Mouse (Mus musculus) central nervous system, embryonic 18 days (tissue): ENCODE data around the gene Olfr224. TPM values are rescaled to one million over a fixed set of nuclear protein-coding genes. Genes with fewer than 3 reads are reported as not detected.

Experiments
- polyA plus RNA-seq: library from polyadenylated mRNA; depleted of rRNA; stranded (reverse); fragments of >200 nt; gene quantifications from 2 replicates; pipeline ENCODE4 v1.2.3, GENCODE M21; 2012; rRNA removed

Gene Olfr224
- not detected in 2 replicates for polyA plus RNA-seq

DNA sequence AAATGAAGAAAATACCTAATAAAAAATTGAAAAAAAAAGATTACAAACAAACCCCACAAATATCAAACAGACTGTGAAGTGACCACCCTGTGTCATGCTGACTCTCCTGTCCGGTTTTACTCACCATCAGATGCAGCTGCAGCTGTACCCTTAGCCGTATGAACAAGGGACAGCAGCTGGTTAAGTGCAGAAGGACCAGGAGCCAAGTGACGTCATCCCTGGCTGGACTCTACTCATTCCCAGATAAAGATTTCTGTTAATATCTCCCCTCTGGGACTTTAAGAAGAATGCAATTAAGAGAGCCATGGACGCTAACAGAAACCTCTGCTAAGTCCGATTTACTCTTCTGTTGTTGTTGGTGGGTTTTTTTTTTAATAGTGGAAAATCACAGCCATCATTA lies at the start of gene Olfr224:
TSS of gene Olfr224 (minus strand) at position 149 of the 400 bp plus-strand sequence.

DNA sequence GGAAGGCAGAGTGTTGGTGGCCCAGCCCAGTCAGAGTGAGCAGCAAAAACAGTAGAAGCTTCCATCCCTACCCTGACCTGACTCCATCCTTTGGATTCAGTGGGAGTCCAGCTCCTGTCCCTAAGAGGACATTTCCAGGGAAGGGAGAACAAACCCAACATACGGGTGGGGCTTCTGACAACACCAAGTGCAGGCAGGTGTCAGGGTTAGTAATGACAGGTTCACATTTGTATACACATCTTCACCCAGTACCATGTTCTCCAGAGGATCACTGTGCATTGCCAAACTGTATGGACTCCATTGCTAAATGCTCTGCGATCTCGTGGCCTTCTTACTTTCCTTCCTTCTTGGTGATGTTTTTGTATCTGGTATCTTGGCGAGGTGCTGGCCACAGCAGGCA lies 45.6 kb upstream of the Olfr224 start, which contains the start of gene 2210407C18Rik:
TSS of gene 2210407C18Rik (minus strand) at position 101 of the 400 bp plus-strand sequence.

DNA sequence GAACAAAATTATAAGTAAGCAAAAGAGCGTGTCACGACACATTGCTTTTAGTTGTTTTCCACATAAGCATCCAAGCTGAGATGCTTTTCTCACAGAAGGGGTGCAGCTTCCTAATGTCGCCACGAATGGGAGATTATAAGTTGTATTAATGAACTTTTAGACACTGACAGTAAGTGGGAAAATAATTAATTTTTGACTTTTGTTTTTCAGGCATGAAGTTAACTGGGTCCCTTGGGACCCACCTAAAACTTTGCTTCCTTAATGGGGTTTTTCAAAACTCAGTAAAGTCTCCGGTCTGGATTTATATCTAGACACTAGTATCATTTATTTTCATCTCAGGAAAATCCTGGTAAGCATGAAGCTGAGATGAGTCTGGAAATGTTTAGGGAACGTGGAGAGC lies 24.5 kb upstream of the Olfr224 start, which contains the start of gene Olfr324:
TSS of gene Olfr324 (plus strand) at position 301 of the 400 bp plus-strand sequence.

DNA sequence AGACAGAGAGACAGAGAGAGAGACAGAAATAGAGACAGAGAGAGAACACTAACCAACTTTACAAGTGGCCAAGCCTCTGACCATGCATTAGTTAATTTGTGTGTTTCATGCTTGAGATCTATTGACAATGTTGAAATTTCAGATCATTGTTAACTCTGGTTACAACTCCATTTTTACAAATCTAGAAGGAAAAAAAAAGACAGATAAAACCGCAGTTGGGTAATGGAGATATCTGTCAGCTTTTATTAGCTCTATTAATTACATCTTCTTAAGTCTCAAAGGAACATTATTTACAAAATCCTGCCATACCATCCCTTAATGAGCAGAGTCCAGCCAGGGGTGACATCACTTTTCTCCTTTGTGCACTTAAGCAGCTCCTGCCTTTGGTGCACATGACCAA lies 7.1 kb upstream of the Olfr224 start, which contains the start of gene Olfr325:
TSS of gene Olfr325 (plus strand) at position 301 of the 400 bp plus-strand sequence.

DNA sequence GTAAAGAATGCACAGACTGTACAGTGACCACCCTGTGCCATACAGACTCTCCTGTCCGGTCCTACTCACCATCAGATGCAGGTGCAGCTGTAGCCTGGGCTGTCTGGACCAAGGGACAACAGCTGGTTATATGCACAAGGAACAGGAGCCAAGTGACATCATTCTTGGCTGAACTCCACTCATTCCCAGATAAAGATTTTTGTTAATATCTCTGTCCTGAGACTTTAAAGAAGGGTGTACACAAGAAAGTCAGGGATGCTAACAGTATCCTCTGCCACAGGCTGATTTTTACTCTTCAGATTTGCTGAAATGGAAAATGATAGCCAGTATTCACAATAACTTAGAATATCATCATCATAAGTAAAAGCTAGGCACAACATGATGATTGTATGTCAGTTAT lies 14.8 kb downstream of the Olfr224 start, which contains the start of gene Olfr328:
TSS of gene Olfr328 (minus strand) at position 101 of the 400 bp plus-strand sequence.

DNA sequence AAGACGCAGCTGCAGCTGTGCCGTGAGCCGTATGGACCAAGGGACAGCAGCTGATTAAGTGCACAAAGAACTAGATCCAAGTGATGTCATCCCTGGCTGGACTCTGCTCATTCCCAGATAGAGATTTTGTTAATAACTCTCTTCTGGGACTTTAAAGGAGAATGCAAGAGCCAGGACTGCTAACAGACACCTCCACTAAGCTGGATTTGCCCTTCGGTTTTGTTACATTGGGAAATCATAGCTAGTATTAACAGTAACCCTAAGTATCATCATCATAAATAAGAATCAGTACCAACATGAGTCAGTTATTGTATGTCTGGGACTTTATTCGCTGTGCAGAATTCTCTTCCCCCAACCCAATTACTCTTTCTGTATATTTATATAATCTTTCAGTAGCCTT lies 24.0 kb downstream of the Olfr224 start, which contains the start of gene Olfr329-ps:
TSS of gene Olfr329-ps (minus strand) at position 101 of the 400 bp plus-strand sequence.

DNA sequence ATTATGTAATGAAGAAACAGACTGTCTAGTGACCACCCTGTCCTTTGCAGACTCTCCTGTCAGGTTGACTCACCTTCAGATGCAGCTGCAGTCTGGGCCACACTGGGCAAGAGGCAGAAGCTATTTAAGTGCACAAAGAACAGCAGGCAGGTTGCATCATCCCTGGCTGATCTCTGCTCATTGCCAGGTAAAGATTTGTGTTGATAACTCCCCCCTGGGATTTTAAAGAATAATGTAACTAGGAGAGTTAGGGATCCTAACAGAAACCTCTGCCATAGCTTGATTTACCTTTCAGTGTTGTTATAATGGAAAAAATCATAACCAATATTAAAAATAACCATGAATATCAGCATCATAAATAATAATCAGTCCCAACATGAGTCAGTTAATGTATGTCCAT lies 35.6 kb downstream of the Olfr224 start, which contains the start of gene Olfr330:
TSS of gene Olfr330 (minus strand) at position 101 of the 400 bp plus-strand sequence.

Other genes with a start within 250 kb of the Olfr224 start
- 41.2 and 41.8 TPM in 2 replicates for gene Zfp672, start 240.2 kb downstream of the Olfr224 start, polyA plus RNA-seq
- 40.1 and 41.6 TPM in 2 replicates for gene Sh3bp5l, start 239.8 kb downstream of the Olfr224 start, polyA plus RNA-seq
- gene Lypd8, start 191.5 kb downstream of the Olfr224 start, polyA plus RNA-seq: 0.08 and 0.17 TPM in 2 replicates
- not detected in 2 replicates for gene 1810065E05Rik, start 149.4 kb downstream of the Olfr224 start, polyA plus RNA-seq
- gene Gm12253, start 138.0 kb downstream of the Olfr224 start, polyA plus RNA-seq: not detected in 2 replicates
- not detected in 2 replicates for gene Lypd9, start 117.6 kb downstream of the Olfr224 start, polyA plus RNA-seq
- gene Olfr30, start 108.3 kb downstream of the Olfr224 start, polyA plus RNA-seq: not detected in 2 replicates
- 0.03 TPM in 1 of 2 replicates, not detected in the other for gene Olfr332, start 78.0 kb downstream of the Olfr224 start, polyA plus RNA-seq
- not detected in 2 replicates for gene Olfr331, start 68.0 kb downstream of the Olfr224 start, polyA plus RNA-seq
- 0.03 and 0.06 TPM in 2 replicates for gene Olfr330, start 35.7 kb downstream of the Olfr224 start, polyA plus RNA-seq
- not detected in 2 replicates for gene Olfr329-ps, start 24.1 kb downstream of the Olfr224 start, polyA plus RNA-seq
- 0.03 TPM in 1 of 2 replicates, not detected in the other for gene Olfr328, start 14.9 kb downstream of the Olfr224 start, polyA plus RNA-seq
- gene Olfr325, start 7.2 kb upstream of the Olfr224 start, polyA plus RNA-seq: not detected in 2 replicates
- 0.12 TPM in 2 replicates for gene Olfr324, start 24.6 kb upstream of the Olfr224 start, polyA plus RNA-seq
- gene 2210407C18Rik, start 45.5 kb upstream of the Olfr224 start, polyA plus RNA-seq: not detected in 2 replicates
- gene Olfr323, start 59.9 kb upstream of the Olfr224 start, polyA plus RNA-seq: not detected in 2 replicates
- gene Trim58, start 69.9 kb upstream of the Olfr224 start, polyA plus RNA-seq: 0.08 and 0.16 TPM in 2 replicates
- gene Olfr322, start 88.2 kb upstream of the Olfr224 start, polyA plus RNA-seq: not detected in 2 replicates
- not detected in 2 replicates for gene Olfr320, start 110.5 kb upstream of the Olfr224 start, polyA plus RNA-seq
- gene Olfr319, start 128.6 kb upstream of the Olfr224 start, polyA plus RNA-seq: not detected in 2 replicates
- gene Olfr318, start 153.5 kb upstream of the Olfr224 start, polyA plus RNA-seq: not detected in 2 replicates
- 0.28 and 0.29 TPM in 2 replicates for gene Olfr317, start 168.7 kb upstream of the Olfr224 start, polyA plus RNA-seq
- not detected in 2 replicates for gene Olfr316, start 182.2 kb upstream of the Olfr224 start, polyA plus RNA-seq
- not detected in 2 replicates for gene Olfr315, start 202.6 kb upstream of the Olfr224 start, polyA plus RNA-seq
- not detected in 2 replicates for gene Olfr314, start 212.4 kb upstream of the Olfr224 start, polyA plus RNA-seq
- gene Fam183b, start 231.4 kb upstream of the Olfr224 start, polyA plus RNA-seq: 2.6 and 4.4 TPM in 2 replicates
- gene Olfr313, start 244.4 kb upstream of the Olfr224 start, polyA plus RNA-seq: not detected in 2 replicates